ENCODE assay signal across 15 mouse cellular contexts in the genomic region with DNA sequence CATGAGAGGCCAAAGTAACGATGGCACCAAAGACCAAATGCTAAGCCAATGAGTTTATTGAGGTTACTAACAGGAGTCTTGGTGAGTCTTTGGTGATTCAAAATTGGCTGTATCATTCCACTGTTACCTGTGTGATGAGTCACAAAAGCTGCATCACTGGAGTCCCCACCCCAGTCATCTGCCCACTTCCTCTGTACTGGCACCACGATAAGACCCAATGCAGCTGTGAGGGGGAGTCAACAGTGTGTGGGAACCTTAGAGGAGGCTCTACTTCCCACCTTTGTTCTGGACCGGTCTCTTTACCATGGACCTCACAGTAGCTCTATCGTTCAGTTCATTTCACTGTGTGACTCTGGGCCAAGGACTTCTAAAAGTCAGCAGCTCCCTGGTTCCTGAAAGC.
"Had no signal": no experiment of that assay in that cellular context is flagged by ENCODE, and none has a peak within 500 bp of the region (broad histone marks: within the 10 kb centered on the region; RNA-seq: fewer than 3 reads in every experiment).

No protein-coding gene starts in this region.

- H3K4me3 ChIP-seq: kidney, embryonic 15.5 days; left cerebral cortex, adult 2 months; limb, embryonic 10.5 days; liver, embryonic 15.5 days; midbrain, embryonic 10.5 days; myocyte; neural tube, embryonic 15.5 days had no signal

- H3K9me3 ChIP-seq: kidney, embryonic 15.5 days; limb, embryonic 10.5 days; liver, embryonic 15.5 days; midbrain, embryonic 10.5 days; neural tube, embryonic 15.5 days had no signal

- H3K27me3 ChIP-seq: kidney, embryonic 15.5 days; liver, embryonic 15.5 days; neural tube, embryonic 15.5 days had no signal

- H3K27ac ChIP-seq: kidney, embryonic 15.5 days; left cerebral cortex, adult 2 months; limb, embryonic 10.5 days; liver, embryonic 15.5 days; midbrain, embryonic 10.5 days had no signal

- DNase-seq: kidney, postnatal 14 days; lung, adult 2 months; lung, postnatal 36 days; midbrain, embryonic 14.5 days; right cerebral cortex, adult 18-20 months; right cerebral cortex, postnatal 25 days had no signal

- H3K4me2 ChIP-seq: kidney, embryonic 15.5 days; liver, embryonic 11.5 days; liver, embryonic 15.5 days; neural tube, embryonic 15.5 days had no signal

- H3K4me1 ChIP-seq: limb, embryonic 10.5 days; liver, embryonic 15.5 days had no signal

- ATAC-seq: lung, postnatal 0 days had no signal

- H3K9ac ChIP-seq: kidney, embryonic 15.5 days; liver, embryonic 15.5 days; neural tube, embryonic 15.5 days had no signal

- H3K36me3 ChIP-seq: kidney, embryonic 15.5 days; limb, embryonic 10.5 days; liver, embryonic 15.5 days; midbrain, embryonic 10.5 days; neural tube, embryonic 15.5 days had no signal
